Mouse (Mus musculus): ENCODE results near the gene Bnc1. TPM values are rescaled to one million over a fixed set of nuclear protein-coding genes. Genes with fewer than 3 reads are reported as not detected.

Gene Bnc1
- total and polyA plus RNA-seq, 2 experiments = 0.04 to 0.09 TPM

DNA sequence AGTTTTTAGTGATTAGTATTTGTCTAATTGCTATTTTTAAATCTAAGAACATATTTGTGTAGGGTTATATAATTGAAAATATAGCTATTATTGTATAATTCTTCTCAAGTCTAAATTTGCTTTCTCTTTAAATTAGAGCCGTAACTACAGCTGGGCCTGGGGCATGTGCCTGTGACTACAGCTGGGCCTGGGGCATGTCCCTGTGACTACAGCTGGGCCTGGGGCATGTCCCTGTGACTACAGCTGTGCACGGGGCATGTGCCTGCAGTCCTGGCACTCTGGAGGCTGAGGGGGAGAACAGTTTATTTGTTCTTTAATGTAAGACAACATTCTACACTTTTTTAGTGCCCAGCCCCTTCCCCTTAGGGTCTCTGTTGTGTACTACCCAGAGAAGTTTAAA, 12.1 kb upstream of the Bnc1 start:
- DNase-seq (ENCODE audit: extremely low read depth, low read depth, low spot score) = no peak
- no peak overlapping the region for H3K9ac ChIP-seq (ENCODE audit: low read depth, low read length)
- no peak overlapping the region for H3K27ac ChIP-seq (replicated peaks; ENCODE audit: insufficient read depth, low read depth, low read length)
- WGBS = 76% methylated on average over 2 of the region's 2 CpGs
- H3K79me2 ChIP-seq (ENCODE audit: control insufficient read depth, insufficient read depth, low read length) = no peaks in the 10 kb centered on the region
- TF ChIP-seq CTCF (IDR thresholded peaks at IDR 0.05; ENCODE audit: low read depth, low read length) (no peak), POLR2A (IDR thresholded peaks at IDR 0.05; ENCODE audit: extremely low read depth, insufficient read depth, low read length) (no peak)
- H3K27me3 ChIP-seq (ENCODE audit: control insufficient read depth, insufficient read depth, low read length) = no peaks in the 10 kb centered on the region
- no peak overlapping the region for H3K4me3 ChIP-seq (ENCODE audit: insufficient read depth, low read depth, low read length)
- no peaks in the 10 kb centered on the region for H3K4me1 ChIP-seq (ENCODE audit: control insufficient read depth, insufficient read depth, low read length)
- H3K36me3 ChIP-seq (ENCODE audit: control insufficient read depth, insufficient read depth, low read length) = no peaks in the 10 kb centered on the region

DNA sequence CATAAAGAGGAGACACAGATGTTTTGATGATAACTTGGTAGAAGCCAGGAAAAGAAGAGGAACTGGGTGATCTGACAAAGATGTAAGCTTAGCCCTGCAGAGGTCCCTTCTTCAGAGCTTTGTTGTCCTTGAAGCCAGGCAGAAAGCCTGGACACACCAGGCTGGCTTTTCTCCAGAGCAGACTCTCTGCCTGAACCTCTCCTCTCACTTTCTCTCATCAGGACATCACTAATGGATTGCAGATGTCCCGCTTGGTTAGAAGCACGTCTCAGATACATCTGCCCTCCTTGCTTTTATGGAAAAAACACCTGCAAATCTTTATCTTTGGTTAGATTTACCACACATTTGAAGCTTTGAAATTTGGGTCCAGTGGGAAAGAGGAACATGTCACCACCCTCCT, 7.7 kb upstream of the Bnc1 start:
- no peak for DNase-seq (ENCODE audit: extremely low read depth, low read depth, low spot score)
- TF ChIP-seq POLR2A (IDR thresholded peaks at IDR 0.05; ENCODE audit: extremely low read depth, insufficient read depth, low read length) (no peak), CTCF (IDR thresholded peaks at IDR 0.05; ENCODE audit: low read depth, low read length) (no peak)
- Histone ChIP-seq H3K9ac (ENCODE audit: low read depth, low read length) (no peak overlapping the region), H3K4me1 (ENCODE audit: control insufficient read depth, insufficient read depth, low read length) (no peaks in the 10 kb centered on the region), H3K27ac (replicated peaks; ENCODE audit: insufficient read depth, low read depth, low read length) (no peak overlapping the region), H3K4me3 (ENCODE audit: insufficient read depth, low read depth, low read length) (no peak overlapping the region), H3K79me2 (ENCODE audit: control insufficient read depth, insufficient read depth, low read length) (no peaks in the 10 kb centered on the region), H3K27me3 (ENCODE audit: control insufficient read depth, insufficient read depth, low read length) (peaks cover 11% of the 10 kb centered on the region; the same call in 1 of the 2 replicates), H3K36me3 (ENCODE audit: control insufficient read depth, insufficient read depth, low read length) (no peaks in the 10 kb centered on the region)
- WGBS = 71% methylated on average over 2 of the region's 2 CpGs

DNA sequence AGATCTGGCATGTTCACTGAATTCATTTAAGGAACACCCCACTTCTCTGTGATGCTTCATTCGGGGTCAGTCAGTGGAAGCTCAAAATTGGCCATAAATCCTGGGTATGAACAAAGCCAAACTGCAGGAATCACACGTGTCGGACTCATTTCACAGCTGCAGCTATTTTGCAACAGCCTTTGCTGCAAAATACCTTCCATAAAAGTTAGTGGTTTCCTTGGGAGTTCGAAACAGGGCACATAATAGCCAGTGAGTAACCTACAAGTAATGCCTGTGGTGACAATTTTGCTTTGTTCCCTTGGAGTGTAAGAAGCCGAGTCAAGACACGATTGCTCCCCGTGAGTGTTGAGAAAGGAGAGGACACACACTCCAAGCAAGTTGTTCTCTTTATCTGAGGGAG, 7.3 kb upstream of the Bnc1 start:
- no peak overlapping the region for H3K9ac ChIP-seq (ENCODE audit: low read depth, low read length)
- H3K79me2 ChIP-seq (ENCODE audit: control insufficient read depth, insufficient read depth, low read length) = no peaks in the 10 kb centered on the region
- no peaks in the 10 kb centered on the region for H3K36me3 ChIP-seq (ENCODE audit: control insufficient read depth, insufficient read depth, low read length)
- H3K27ac ChIP-seq (replicated peaks; ENCODE audit: insufficient read depth, low read depth, low read length) = no peak overlapping the region
- TF ChIP-seq CTCF (IDR thresholded peaks at IDR 0.05; ENCODE audit: low read depth, low read length) = no peak
- no peak for TF ChIP-seq POLR2A (IDR thresholded peaks at IDR 0.05; ENCODE audit: extremely low read depth, insufficient read depth, low read length)
- no peak for DNase-seq (ENCODE audit: extremely low read depth, low read depth, low spot score)
- H3K4me1 ChIP-seq (ENCODE audit: control insufficient read depth, insufficient read depth, low read length) = no peaks in the 10 kb centered on the region
- H3K4me3 ChIP-seq (ENCODE audit: insufficient read depth, low read depth, low read length) = no peak overlapping the region
- WGBS = 72% methylated on average over 7 of the region's 7 CpGs
- H3K27me3 ChIP-seq (ENCODE audit: control insufficient read depth, insufficient read depth, low read length) = peaks cover 14% of the 10 kb centered on the region; the same call in 1 of the 2 replicates

GRCm38 (mm10) chr7:81995975-81996374, 3.9 kb upstream of the Bnc1 start:
- WGBS = 12% methylated on average over 9 of the region's 9 CpGs
- Histone ChIP-seq H3K27me3 (ENCODE audit: control insufficient read depth, insufficient read depth, low read length) (peaks cover 34% of the 10 kb centered on the region), H3K4me3 (ENCODE audit: insufficient read depth, low read depth, low read length) (no peak overlapping the region), H3K36me3 (ENCODE audit: control insufficient read depth, insufficient read depth, low read length) (no peaks in the 10 kb centered on the region), H3K4me1 (ENCODE audit: control insufficient read depth, insufficient read depth, low read length) (no peaks in the 10 kb centered on the region), H3K9ac (ENCODE audit: low read depth, low read length) (no peak overlapping the region), H3K79me2 (ENCODE audit: control insufficient read depth, insufficient read depth, low read length) (no peaks in the 10 kb centered on the region), H3K27ac (replicated peaks; ENCODE audit: insufficient read depth, low read depth, low read length) (no peak overlapping the region)
- no peak for DNase-seq (ENCODE audit: extremely low read depth, low read depth, low spot score)
- TF ChIP-seq CTCF (IDR thresholded peaks at IDR 0.05; ENCODE audit: low read depth, low read length) = no peak
- TF ChIP-seq POLR2A (IDR thresholded peaks at IDR 0.05; ENCODE audit: extremely low read depth, insufficient read depth, low read length) = no peak

DNA sequence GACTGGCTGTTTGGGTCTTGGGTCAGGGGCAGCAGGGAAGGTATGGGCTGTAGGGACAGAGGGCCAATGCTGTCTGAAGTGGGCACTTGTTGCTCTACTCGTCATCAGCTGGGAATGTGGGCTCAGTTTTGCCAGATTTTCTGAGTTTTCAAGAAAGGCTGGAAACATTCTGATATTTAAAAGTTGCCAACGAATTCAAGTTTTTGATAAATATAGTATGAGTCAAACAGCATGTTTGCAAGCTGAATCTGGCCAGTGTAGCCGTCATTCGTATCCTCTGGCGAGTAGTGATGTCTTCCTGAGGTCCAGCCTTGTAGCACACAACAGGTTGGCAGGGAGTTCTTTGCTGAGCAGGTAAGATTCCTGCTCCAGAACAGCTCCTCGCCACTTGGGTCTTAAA, 3.0 kb upstream of the Bnc1 start:
- H3K27me3 ChIP-seq (ENCODE audit: control insufficient read depth, insufficient read depth, low read length) = peaks cover 34% of the 10 kb centered on the region
- TF ChIP-seq POLR2A (IDR thresholded peaks at IDR 0.05; ENCODE audit: extremely low read depth, insufficient read depth, low read length) (no peak), CTCF (IDR thresholded peaks at IDR 0.05; ENCODE audit: low read depth, low read length) (no peak)

GRCm38 (mm10) chr7:81993140-81993539, 1.0 kb upstream of the Bnc1 start:
- no peak for TF ChIP-seq POLR2A (IDR thresholded peaks at IDR 0.05; ENCODE audit: extremely low read depth, insufficient read depth, low read length)
- no peak for TF ChIP-seq CTCF (IDR thresholded peaks at IDR 0.05; ENCODE audit: low read depth, low read length)
- no peaks in the 10 kb centered on the region for H3K36me3 ChIP-seq (ENCODE audit: control insufficient read depth, insufficient read depth, low read length)
- H3K4me1 ChIP-seq (ENCODE audit: control insufficient read depth, insufficient read depth, low read length) = no peaks in the 10 kb centered on the region
- DNase-seq (ENCODE audit: extremely low read depth, low read depth, low spot score) = no peak
- no peak overlapping the region for H3K27ac ChIP-seq (replicated peaks; ENCODE audit: insufficient read depth, low read depth, low read length)
- peaks cover 38% of the 10 kb centered on the region for H3K27me3 ChIP-seq (ENCODE audit: control insufficient read depth, insufficient read depth, low read length)
- no peak overlapping the region for H3K4me3 ChIP-seq (ENCODE audit: insufficient read depth, low read depth, low read length)
- H3K79me2 ChIP-seq (ENCODE audit: control insufficient read depth, insufficient read depth, low read length) = no peaks in the 10 kb centered on the region
- H3K9ac ChIP-seq (ENCODE audit: low read depth, low read length) = no peak overlapping the region
- 32% methylated on average over 7 of the region's 7 CpGs for WGBS

More for the DNA sequence above, 3.0 kb upstream of the Bnc1 start:
- Histone ChIP-seq H3K9ac (ENCODE audit: low read depth, low read length) (no peak overlapping the region), H3K36me3 (ENCODE audit: control insufficient read depth, insufficient read depth, low read length) (no peaks in the 10 kb centered on the region), H3K4me1 (ENCODE audit: control insufficient read depth, insufficient read depth, low read length) (no peaks in the 10 kb centered on the region), H3K27ac (replicated peaks; ENCODE audit: insufficient read depth, low read depth, low read length) (no peak overlapping the region), H3K4me3 (ENCODE audit: insufficient read depth, low read depth, low read length) (no peak overlapping the region), H3K79me2 (ENCODE audit: control insufficient read depth, insufficient read depth, low read length) (no peaks in the 10 kb centered on the region)
- WGBS = 76% methylated on average over 6 of the region's 6 CpGs
- no peak for DNase-seq (ENCODE audit: extremely low read depth, low read depth, low spot score)

Data from liver, adult 2 months (tissue).